Mouse (Mus musculus) bone marrow macrophage, adult 2 months (primary cell): ENCODE results near the gene Mark3.

ENCODE experiments used
- CTCF ChIP-seq: IDR thresholded peaks from 2 replicates; pipeline ENCODE4 v1.5.1; 2012; ENCODE audit warnings: low read depth, mild to moderate bottlenecking, low read length, moderate library complexity
- POLR2A ChIP-seq: IDR thresholded peaks from 2 replicates; pipeline ENCODE4 v1.6.1; 2012; ENCODE audit warnings: mild to moderate bottlenecking, low read depth, low read length, borderline replicate concordance

GRCm38 (mm10) chr12:111552342-111552741, 22.0 kb upstream of the Mark3 start:
- TF ChIP-seq CTCF: no peak
- TF ChIP-seq POLR2A: no peak
